Mouse (Mus musculus) yolk sac, embryonic 10.5 days (tissue): ENCODE results near the gene Tfpt.
A peak's percentile ranks its signal among the peaks of the same experiment; 100 is the strongest.
"Not testable (repeated sequence)": the region's sequence is repeated elsewhere in the genome, so short reads cannot be mapped to it uniquely, and the experiment has no call there.

Experiments used
- DNase-seq: peaks from one replicate; pipeline ENCODE4 v3.0.0-alpha.2; 2017; ENCODE audit warnings: low spot score

The Tfpt gene

DNA sequence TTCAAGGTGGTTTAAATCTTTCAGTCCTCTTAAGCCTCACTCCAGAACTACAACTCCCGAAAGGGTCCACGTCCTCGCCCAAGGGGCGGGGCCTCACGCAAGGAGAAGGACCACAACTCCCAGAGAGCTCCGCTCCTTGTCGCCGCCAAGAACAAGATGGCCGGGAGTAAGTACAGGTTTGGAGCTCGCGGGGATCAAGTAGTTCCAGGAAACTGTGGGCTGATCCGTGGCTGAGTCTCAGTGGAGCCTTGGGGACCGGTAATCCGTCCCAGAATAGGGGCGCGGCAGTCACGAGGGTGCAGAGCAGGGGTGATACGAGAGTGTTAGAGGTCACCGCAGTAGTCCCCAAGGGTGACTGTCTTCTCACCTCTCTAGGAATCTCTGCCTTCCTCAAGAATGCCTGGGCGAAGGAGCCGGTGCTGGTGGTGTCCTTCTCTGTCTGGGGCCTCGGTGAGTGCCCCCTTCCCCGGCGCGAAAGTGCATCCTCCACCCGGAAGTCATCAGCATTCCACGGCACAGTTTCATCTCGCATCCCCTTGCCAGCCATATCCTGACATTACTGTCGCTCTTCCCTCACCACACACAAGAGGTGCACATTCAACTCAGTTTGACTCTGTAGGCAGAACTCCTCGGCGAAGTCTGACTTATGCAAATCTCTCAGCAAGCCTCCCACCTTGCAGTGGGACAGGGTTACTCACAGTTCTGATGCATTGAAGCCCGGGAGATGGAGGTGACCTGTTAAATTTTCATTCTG, 12.3 kb downstream of the Tfpt start, which contains the start of gene Ndufa3:
Gene Ndufa3, plus strand, starts transcription at position 132 of the 754 bp plus-strand sequence.
- peak; percentile 88 for DNase-seq

DNA sequence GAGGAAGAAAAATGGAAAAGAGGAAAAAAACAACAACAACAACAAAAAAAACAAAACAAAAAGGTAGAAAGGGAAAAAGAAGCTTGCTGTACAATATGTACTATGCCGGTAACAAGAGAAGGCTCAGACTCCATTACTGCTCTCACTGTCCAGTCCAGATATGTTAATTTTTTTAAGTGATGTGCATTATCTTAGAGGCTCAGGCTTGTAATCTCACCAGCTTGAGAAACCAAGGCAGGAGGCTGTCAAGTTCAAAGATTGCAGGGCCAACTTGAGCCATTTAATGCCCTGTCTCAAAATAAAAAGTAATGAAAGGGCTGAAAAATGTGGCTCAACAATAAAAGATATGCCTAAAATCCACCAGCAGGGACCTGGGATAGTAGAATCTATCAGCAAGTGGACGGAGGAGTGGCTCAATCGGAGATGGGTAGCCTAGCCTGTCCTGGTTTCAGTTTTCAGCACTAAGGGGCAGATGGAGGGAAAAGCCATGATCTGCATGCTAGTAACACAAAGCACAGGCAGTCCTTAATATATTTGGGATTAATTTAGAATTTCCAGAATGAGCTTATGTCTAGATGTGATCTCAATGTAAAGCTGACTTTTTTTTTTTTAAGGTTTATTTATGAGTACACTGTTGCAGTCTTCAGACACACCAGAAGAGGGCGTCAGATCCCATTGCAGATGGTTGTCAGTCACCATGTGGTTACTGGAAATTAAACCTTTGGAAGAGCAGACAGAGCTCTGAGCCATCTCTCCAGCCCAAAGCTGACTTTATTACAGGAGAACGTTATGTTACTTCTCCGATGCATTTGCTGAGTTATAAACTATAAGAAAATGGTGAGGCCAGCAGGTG, 13.1 kb downstream of the Tfpt start:
- no peak for DNase-seq

DNA sequence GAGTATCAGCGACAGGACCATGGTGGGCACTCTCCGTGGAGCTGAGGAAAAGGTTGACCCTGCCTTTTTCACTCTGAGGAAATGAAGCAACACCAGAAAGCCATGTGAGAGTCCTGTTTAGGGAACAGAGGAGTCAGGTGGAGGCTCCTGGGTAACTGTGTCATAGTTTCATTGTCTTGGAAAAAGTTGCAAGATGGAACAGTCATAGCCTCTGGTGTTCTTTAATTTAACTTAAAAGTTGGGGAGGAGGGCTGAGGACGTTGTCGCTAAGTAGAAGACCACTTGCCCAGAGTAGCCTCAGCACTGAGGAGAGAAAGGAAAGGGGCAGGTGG, 13.7 kb downstream of the Tfpt start, which contains the start of gene Oscar:
Gene Oscar, minus strand, starts transcription at position 101 of the 332 bp plus-strand sequence.
- no peak for DNase-seq

DNA sequence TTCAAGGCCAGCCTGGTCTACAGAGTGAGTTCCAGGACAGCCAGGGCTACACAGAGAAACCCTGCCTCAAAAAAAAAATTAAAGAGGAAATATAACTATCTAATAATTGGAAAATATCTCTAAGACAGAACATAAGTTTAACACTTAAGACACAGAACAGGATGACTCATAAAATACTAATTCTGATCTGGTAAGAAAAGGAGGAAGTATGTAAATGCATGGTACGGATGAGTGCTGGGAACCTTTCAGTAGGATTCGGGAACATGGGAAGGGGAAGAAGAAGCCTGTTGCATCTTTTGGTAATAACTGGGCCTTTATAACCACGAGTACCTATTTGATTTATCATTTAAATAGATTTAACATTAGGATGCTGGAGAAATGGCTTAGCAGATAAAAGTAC, 15.7 kb downstream of the Tfpt start:
- no peak for DNase-seq

DNA sequence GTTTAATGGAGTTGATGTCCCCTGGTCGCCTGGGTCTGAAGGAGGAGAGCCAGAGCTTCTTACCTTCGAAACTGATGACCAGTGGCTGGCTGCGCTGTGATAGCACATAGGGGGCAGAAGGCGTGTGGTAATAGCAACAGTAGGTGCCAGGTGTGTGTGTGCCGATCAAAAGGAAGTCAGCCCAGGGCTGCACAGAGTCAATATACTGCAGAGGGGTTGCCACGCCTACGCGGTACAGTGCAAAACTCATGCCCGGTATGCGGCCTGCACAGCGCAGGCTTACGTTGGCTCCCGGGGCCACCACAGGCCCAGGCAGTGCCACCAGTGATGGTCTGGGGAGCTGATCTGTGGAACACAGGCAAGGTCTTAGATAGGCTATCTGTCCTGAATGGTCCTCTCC, 18.7 kb downstream of the Tfpt start:
- no peak for DNase-seq

DNA sequence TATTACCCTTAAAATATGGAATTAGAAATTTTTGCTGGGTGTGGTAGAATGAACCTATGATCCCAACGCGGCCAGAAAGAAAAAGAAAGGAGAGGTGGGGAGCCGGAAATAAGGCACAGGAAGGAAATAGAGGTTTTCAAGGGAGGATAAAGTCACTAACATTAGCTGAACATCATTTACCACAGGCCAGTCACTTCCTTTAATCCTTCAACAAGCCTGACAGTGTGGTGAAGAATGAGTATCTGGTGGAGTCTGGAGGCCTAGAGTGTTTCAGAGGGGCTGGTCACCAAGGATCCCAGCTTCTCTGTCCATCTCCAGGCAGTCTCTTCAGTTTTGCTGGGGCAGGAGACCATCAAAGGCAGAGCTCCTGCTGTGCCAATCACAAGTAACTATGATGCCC, 19.3 kb downstream of the Tfpt start:
- DNase-seq: no peak

DNA sequence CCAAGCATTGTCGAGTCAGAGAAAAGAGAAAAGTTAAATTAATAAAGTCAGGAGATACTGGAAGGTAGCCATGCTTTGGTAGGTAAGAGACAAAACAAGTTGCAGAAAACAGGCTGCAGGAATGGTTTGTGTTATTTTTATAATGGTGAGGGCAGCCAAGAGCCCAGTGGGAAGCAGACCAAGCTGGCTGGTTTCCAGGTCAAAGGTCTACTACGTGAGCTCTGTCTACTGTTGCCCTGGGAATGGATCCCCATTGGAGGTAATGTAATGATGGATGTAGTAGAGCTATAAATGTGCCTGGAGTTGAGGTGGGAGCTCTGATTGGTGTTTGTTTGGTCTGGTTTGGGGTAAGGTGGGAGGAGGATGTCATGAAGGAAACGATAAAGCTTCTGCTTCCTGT, 20.6 kb downstream of the Tfpt start:
- no peak for DNase-seq

DNA sequence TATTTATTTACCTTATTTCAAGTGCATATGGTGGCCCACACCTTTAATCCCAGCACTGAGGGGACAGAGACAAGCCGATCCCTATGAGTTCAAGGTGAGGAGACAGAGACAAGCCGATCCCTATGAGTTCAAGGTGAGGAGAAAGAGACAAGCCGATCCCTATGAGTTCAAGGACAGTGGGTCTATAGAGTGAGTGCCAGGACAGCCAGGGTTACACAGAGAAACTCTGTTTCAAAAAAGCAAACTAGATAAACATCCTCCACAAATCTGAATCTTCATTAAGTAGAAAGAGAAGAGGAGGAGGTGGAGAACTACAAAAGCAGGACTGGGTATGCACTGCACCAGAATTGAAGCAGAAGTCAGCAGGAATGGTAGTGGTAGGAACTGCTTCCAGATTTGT, 21.1 kb downstream of the Tfpt start:
- no peak for DNase-seq

DNA sequence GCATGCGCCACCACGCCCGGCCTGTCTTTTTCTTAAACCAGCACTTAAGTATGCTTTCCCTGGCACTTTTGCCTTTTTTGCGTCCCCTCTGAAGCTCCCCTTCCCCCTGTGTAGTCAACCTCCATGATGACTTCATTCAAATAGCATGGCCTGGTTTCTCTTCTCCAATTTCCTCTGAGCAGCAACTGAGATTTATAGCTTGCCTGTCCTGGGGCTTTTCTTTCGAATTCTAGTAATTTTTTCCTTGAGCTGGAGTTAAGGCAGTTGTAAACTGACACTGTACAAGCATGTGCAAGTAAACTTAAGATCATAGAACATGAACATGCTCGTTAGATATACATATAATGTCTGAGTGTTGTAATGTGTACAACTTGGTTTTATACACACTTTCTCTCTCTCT, 22.3 kb downstream of the Tfpt start:
- no peak for DNase-seq

DNA sequence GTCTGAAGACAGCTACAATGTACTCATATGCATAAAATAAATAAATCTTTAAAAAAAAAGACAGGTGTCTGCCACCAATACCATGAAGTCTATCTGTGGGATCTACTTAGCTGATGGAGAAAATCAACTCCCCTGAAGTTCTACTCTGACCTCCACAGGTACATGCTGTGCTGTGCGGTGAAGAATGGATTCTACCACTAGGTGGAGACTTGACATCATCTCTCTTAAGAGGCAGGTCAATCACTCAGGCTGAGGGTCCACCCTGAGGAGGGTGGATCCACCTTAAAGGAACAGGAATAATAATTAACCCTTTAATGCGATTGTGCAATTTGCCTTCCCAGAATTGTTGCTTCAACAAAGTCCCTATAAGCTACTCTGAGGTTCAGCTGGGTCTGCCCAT, 22.9 kb downstream of the Tfpt start:
- DNase-seq: peak; percentile 64

DNA sequence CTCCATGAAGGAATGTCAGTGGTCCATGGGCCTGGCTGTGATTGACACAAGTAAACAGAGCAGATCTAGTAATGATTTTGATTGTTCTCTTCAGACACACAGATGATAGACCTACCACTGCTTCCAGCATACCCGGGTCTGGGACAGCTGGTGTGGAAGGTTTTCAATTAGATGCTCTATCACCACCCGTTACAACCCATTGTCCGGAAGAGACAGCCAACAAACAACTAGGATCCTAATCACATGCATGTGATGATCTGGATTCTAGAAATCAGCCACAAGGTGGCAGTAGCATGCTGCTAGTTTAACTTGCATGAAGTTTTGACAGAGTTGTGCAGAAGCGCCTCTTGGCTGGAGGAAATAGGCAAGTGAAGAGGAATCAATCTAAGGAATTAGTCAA, 28.6 kb downstream of the Tfpt start:
- peak; percentile 48 for DNase-seq

DNA sequence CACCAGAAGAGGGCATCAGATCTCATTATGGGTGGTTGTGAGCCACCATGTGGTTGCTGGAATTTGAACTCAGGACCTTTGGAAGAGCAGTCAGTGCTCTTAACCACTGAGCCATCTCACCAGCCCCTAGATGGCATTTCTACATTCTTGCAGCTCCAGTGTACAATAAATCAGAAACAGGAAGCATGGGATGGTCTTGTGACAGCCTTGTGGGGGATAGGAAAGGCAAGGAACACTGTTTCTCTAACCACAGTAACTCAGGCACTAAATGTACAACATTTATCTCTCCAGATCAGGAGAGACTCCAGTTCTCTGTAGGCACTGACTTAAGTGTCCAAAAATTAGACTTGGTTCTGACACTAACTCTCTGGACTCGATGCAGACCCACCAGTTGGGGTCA, 32.0 kb downstream of the Tfpt start:
- DNase-seq: not testable (repeated sequence)

DNA sequence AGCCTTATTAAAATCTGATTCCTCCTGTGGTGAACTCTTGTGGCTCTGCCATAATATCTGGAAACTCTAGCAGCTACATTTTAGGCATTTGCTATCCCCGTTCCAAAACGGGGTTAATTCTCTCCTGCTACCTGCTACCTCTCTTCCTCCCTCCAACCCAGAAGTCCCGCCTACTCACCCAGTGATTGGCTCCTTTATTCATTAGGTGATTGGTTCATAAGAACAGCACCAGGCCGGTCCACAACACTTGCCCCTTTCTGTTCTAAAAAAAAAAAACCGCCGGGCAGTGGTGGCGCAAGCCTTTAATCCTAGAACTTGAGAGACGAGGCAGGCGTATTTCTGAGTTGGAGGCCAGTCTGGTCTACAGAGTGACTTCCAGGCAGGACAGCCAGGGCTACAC, 34.6 kb downstream of the Tfpt start:
- DNase-seq: peak; percentile 69

DNA sequence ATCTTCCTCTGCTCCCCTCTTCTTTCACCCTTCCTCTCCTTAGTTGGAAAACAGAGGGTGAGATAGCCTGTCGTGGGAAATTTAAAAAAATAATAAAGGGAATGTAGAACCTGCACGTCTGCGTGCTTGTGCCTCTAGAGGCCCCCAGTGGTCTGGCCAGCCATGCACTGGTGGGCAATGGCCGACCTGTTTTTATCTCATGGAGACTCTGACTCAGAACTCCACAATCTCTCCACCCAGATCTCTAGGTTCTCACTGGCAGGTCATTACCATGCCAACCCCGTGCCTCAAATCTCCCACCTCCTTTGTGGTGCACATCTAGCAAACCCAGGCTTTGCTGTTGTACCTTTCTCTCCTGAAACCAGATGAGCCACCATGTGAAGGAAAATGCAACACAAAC, 35.0 kb downstream of the Tfpt start:
- DNase-seq: no peak

DNA sequence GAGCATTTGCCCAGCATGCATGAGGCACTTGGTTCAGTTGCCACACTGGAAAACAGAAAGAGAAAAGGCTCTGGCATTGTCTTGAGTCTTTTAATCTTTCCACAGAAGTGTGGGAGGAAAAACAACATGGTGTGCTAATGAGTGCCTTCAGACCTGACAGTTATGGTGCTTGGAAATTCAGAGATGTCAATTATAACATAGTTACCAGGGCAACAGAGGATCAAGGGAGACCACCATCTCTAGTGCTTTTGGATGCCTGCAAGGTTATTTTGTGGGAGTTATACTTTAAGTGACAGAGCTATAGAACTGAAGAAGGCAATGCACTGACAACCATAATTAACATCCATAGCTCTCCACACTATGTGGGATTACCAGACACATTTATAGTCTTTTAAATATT, 35.9 kb downstream of the Tfpt start:
- no peak for DNase-seq

DNA sequence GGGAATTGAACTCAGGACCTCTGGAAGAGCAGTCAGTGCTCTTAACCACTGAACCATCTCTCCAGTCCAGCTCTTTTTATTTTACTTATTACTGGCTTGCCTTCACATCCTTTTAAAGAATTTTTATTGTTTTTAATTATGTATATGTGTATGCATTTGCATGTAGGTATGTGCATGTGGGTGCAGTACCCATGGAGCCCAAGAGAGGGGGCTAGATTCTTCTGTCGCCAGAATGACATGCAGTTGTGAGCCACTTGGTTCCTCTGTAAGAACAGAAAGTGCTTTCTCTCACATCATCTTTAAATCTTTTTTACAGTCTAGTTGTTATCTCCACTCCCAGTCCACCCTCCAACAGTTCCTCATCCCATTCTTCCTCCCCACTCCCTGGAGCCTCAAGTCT, 38.2 kb downstream of the Tfpt start:
- DNase-seq: no peak

DNA sequence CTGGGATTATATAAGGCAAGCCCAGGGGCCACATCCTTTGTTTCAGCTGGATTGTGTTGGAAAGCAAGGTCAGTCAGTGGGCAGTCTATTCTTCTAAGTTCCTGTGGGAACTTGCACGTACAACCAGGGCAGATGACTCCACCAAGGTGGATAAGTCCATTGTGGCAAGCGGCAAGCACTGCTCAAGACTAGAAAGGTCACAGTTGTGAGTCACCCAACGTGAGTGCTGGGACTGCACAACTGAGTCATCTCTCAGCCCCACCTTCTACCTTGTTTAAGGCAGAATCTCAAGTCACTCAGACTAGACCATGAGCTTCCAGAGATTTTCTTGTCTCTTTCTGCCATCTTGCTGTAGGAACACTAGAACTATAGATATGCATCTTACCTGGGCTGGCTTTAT, 39.2 kb downstream of the Tfpt start:
- DNase-seq: no peak

DNA sequence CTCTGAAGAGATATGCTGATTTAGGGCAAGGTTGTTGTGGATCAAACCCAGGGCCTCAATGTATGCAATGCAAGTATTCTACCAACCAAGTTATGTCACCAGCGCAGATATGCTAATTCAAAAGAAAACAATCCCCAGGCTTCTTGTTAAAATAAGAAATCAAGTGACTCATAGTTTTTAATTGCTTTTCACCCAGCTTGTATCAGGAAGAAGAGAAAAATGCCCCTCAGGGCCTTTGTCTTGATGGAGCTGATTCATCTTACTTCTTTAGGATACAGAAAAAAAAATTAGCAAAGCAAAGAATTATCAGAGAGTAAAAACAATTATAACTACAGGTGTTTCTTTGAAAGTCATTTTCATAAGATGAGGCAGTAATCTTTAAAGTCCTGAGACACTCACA, 42.4 kb downstream of the Tfpt start:
- DNase-seq: no peak

DNA sequence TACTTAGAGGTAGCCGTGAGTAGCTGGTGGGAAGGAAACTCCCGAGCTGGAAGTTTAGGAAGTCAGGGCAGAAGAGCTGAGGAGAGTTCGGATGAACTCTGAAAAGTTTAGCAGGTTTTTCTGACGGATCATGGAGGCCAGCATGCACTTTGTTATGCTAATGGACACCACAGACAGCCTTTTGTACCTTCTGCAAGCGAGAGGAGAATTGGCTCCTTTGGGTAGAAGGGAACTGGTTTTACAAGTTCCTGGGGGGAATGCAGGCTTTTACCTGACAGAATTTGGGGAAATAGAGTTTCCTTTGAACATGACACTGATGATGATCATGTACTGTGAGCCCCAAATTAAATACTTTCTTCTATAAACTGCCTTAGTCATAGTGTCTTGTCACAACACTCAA, 43.5 kb downstream of the Tfpt start:
- DNase-seq: no peak

DNA sequence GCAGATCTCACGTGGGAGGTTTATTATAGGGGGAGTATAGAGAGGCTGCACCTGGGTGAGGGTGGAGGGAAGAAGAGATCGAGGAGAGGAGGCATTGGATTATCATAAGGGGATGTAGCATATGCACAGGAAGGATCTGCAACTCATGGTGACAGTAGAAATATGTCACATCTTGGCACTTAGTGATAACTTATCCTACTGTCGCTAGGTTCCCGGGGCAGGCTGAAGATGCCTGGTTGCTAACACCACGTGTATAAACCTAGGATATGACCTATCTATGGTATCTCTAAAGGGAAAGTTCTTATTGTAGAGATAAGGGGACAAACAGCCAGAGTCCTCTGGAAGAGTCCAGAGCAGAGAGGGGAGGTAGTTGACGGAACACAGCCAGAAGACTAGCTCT, 44.0 kb downstream of the Tfpt start:
- DNase-seq: no peak

DNA sequence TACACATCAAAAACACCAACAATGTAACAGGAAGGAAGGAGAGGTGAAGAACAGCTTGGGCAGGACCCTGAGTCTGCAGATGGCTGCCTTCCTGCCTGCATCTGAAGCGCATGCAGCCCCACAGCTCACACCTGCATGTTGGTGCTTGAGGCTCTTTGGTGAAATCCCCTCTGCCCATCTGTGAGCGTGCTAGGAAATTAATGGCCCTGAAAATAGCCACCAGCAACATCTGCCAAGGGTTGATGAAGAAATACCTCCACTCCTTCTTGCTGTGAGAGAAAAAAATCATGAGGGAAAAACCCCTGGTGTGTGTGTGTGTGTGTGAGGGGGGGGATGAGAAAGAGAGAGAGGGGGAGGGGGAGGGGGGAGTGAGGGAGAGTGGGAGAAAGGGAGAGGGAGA, 49.7 kb downstream of the Tfpt start:
- DNase-seq: no peak

DNA sequence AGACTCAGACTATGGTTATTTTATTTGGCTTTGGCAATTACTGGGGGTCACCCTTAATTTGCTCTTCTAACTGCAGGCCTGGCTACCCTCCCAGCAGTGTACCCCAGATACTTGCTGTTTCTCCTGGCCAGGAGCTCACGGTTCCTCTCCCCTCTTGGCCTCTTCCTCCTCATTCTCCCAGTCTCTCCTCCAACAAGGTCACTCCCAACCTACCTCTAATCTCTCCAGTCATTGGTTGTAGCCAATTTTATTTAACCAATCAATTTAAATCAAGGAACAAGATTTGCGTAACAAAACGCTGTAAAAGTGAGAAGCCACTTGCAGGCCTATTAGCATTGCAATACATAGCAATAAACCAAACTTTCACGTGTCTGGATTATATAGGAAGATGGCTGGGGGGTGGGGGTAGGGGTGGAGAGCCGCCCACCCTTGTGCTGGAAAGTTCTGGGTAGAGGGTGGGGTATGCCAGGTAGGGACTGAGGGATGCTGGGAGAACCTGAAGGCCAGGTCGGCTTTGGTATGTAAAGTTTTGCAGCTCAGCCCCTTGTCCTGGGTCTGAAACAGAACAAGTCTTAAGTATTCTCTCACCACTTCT, 50.7 kb downstream of the Tfpt start:
- no peak for DNase-seq

DNA sequence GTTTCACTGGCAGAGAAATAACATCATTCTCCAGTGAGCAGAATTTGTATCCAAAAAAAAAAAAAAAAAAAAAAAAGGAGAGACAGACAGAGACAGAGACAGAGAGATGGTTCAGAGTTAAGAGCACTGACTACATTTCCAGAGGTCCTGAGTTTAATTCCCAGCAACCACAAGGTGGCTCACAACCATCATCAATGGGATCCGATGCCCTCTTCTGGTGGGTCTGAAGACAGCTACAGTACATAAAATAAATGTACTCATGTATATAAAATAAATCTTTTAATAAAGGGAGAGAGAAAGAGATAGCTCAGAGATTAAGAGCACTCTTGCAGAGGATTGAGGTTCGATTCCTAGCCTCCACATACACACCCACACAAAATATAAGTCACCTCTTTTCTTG, 51.5 kb downstream of the Tfpt start:
- DNase-seq: no peak
